Mouse (Mus musculus) layer of hippocampus, postnatal 36 days (tissue): ENCODE measurements at regions not wholly inside any gene's neighbourhood (a gene's known extent, or its start where the extent isn't known, plus 50 kb on each side); places are given as distances from the start of the nearest gene placed in this dataset.

ENCODE experiments used
- DNase-seq, 2 experiments: peaks; one replicate each; pipeline ENCODE4 v3.0.0; 2022

- no peak for DNase-seq
Measured at GRCm38 (mm10) chr3:18937333-18938122, 690.9 kb downstream of the 1700064H15Rik start.

GRCm38 (mm10) chr3:18941301-18942177 is 686.9 kb downstream of the 1700064H15Rik start:
- peak; percentile 55 to 69 for DNase-seq

- no peak for DNase-seq
Measured at GRCm38 (mm10) chr3:18960341-18960740, 668.1 kb downstream of the 1700064H15Rik start.

GRCm38 (mm10) chr3:18988662-18989061 is 639.8 kb downstream of the 1700064H15Rik start:
- no peak for DNase-seq

- DNase-seq = peak; percentile 14 to 38
Measured at GRCm38 (mm10) chr3:18989577-18990240, 638.8 kb downstream of the 1700064H15Rik start.

- DNase-seq = no peak
Measured at GRCm38 (mm10) chr3:19000179-19000578, 628.3 kb downstream of the 1700064H15Rik start.

- DNase-seq = peak in 1 of 2 experiments; percentile 6
Measured at GRCm38 (mm10) chr3:19002056-19002455, 626.4 kb downstream of the 1700064H15Rik start.

- no peak for DNase-seq
Measured at GRCm38 (mm10) chr3:19004792-19005191, 623.7 kb downstream of the 1700064H15Rik start.

- no peak for DNase-seq
Measured at GRCm38 (mm10) chr3:19044566-19044965, 583.9 kb downstream of the 1700064H15Rik start.

- DNase-seq = no peak
Measured at GRCm38 (mm10) chr3:19045933-19046332, 582.5 kb downstream of the 1700064H15Rik start.

- DNase-seq = no peak
Measured at GRCm38 (mm10) chr3:19046610-19047009, 581.9 kb downstream of the 1700064H15Rik start.

GRCm38 (mm10) chr3:19055961-19056360 is 572.5 kb downstream of the 1700064H15Rik start:
- no peak for DNase-seq

GRCm38 (mm10) chr3:19056623-19057022 is 571.9 kb downstream of the 1700064H15Rik start:
- DNase-seq = peak in 1 of 2 experiments; percentile 2

- DNase-seq = no peak
Measured at GRCm38 (mm10) chr3:19059906-19060870, 568.3 kb downstream of the 1700064H15Rik start.

- no peak for DNase-seq
Measured at GRCm38 (mm10) chr3:19061488-19062248, 566.8 kb downstream of the 1700064H15Rik start.

- peak in 1 of 2 experiments; percentile 49 for DNase-seq
Measured at GRCm38 (mm10) chr3:19062249-19062859, 566.1 kb downstream of the 1700064H15Rik start.

GRCm38 (mm10) chr3:19067141-19067757 is 561.2 kb downstream of the 1700064H15Rik start:
- no peak for DNase-seq
